9 mouse cellular contexts compared by ENCODE assay signal in the genomic region with DNA sequence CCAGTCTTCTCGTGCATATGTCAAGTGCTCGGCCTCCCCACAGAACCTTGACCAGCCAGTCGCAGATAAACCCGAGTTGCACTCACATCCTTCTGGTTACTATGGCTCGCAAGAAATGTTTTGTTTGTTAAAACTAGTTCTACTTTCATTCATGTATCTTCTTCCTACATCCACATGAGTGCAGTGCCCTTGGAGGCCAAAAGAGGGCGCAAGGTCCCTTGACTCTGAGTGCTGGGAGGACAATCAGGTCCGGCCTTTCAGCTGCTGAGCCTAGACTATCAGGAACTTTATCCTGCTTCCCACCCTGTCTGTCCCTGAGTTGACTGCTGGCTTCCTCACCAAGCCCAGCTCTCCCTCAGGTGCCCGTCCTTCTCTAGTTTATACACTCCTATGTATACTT. TPM values are rescaled to one million over a fixed set of nuclear protein-coding genes. Genes with fewer than 3 reads are reported as not detected.
A peak's percentile ranks its signal among the peaks of the same experiment; 100 is the strongest.
DNase-seq lines count a peak whose midpoint lies in the region; ATAC-seq and TF ChIP-seq lines count a peak whose summit lies in the region.
"Had no signal": no experiment of that assay in that cellular context is flagged by ENCODE, and none has a peak within 500 bp of the region (broad histone marks: within the 10 kb centered on the region; RNA-seq: fewer than 3 reads in every experiment).

No protein-coding gene starts in this region.

- peak; percentile 83 for TF ChIP-seq CTCF in layer of hippocampus, adult 2 months (conservative IDR thresholded peaks at IDR 0.05)

- H3K27ac ChIP-seq in layer of hippocampus, adult 2 months, result no peak overlapping the region

- peak; percentile 67 for ATAC-seq in erythroid progenitor cell, adult 5-6 weeks (replicated peaks; ENCODE audit: low FRiP score, poor library complexity, severe bottlenecking)

- DNase-seq in adrenal gland, adult (ENCODE audit: inconsistent age in 2 of 2, low spot score in 1 of 2), result peak; percentile 60 to 83
- no peak for DNase-seq in adrenal gland, adult 8-10 months
- peak in 1 of 2 experiments; percentile 60 for DNase-seq in layer of hippocampus, adult 2 months (ENCODE audit: low spot score in 2 of 2)
- DNase-seq in layer of hippocampus, postnatal 36 days, result no peak
- peak; percentile 65 for DNase-seq in T-cell, adult 2 months (ENCODE audit: low spot score)
- DNase-seq in natural killer cell, adult 2 months (ENCODE audit: low spot score in 2 of 2), result peak; percentile 53 to 68
- DNase-seq in yolk sac, embryonic 10.5 days (ENCODE audit: low spot score), result no peak

- H3K4me3 ChIP-seq in layer of hippocampus, adult 2 months, result no peak overlapping the region
- H3K4me3 ChIP-seq: megakaryocyte, embryonic 14.5 days had no signal

RNA-seq across cellular contexts. Expression of gene B3gnt3, which starts 6.3 kb away (rescaled TPM):
- total RNA-seq in adrenal gland, adult 8-10 months (2022), result 1 to 10 TPM; 3.0 to 5.1 (median 4.4) TPM
- under 1 TPM; 0.72 to 0.81 TPM for total RNA-seq in layer of hippocampus, adult 2 months (2021)
- under 1 TPM; 0.40 to 0.91 TPM for total RNA-seq in layer of hippocampus, postnatal 36 days (2021)
- 12.2 and 12.3 TPM in 2 replicates for total RNA-seq in erythroid progenitor cell, adult 5-6 weeks (2015; ENCODE audit: low replicate concordance)
- total RNA-seq in erythroid progenitor cell, adult 5-6 weeks (2017; ENCODE audit: low replicate concordance), result 10.9 and 14.4 TPM in 2 replicates

RNA-seq across cellular contexts. Expression of gene Fcho1, which starts 17.6 kb away (rescaled TPM):
- total RNA-seq in adrenal gland, adult 8-10 months (2022), result 1 to 10 TPM; 2.1 to 6.2 (median 3.7) TPM
- 100 to 1,000 TPM; 101 to 112 TPM for total RNA-seq in layer of hippocampus, adult 2 months (2021)
- total RNA-seq in layer of hippocampus, postnatal 36 days (2021), result 100 to 1,000 TPM; 103 to 114 TPM
- 152 and 165 TPM in 2 replicates for total RNA-seq in erythroid progenitor cell, adult 5-6 weeks (2015; ENCODE audit: low replicate concordance)
- total RNA-seq in erythroid progenitor cell, adult 5-6 weeks (2017; ENCODE audit: low replicate concordance), result 245 and 276 TPM in 2 replicates

RNA-seq across cellular contexts. Expression of gene Insl3, which starts 18.9 kb away (rescaled TPM):
- total RNA-seq in adrenal gland, adult 8-10 months (2022), result 10 to 100 TPM in 1 of 4 experiments, 1 to 10 TPM in 3; 3.9 to 12.3 (median 7.1) TPM
- 1 to 10 TPM in 1 of 2 experiments, not detected in 1; 2.1 TPM for total RNA-seq in layer of hippocampus, adult 2 months (2021)
- total RNA-seq in layer of hippocampus, postnatal 36 days (2021), result 1 to 10 TPM in 1 of 2 experiments, not detected in 1; 3.6 TPM
- total RNA-seq in erythroid progenitor cell, adult 5-6 weeks (2015; ENCODE audit: low replicate concordance), result 3.6 TPM in 1 of 2 replicates, not detected in the other
- total RNA-seq in erythroid progenitor cell, adult 5-6 weeks (2017; ENCODE audit: low replicate concordance), result not detected in 2 replicates

RNA-seq across cellular contexts. Expression of gene Jak3, which starts 31.8 kb away (rescaled TPM):
- total RNA-seq in adrenal gland, adult 8-10 months (2022), result 10 to 100 TPM; 10.7 to 21.8 (median 16.6) TPM
- 1 to 10 TPM; 5.3 TPM for total RNA-seq in layer of hippocampus, adult 2 months (2021)
- 1 to 10 TPM; 5.2 TPM for total RNA-seq in layer of hippocampus, postnatal 36 days (2021)
- 2.1 and 5.4 TPM in 2 replicates for total RNA-seq in erythroid progenitor cell, adult 5-6 weeks (2015; ENCODE audit: low replicate concordance)
- total RNA-seq in erythroid progenitor cell, adult 5-6 weeks (2017; ENCODE audit: low replicate concordance), result 0.68 and 0.90 TPM in 2 replicates

RNA-seq across cellular contexts. Expression of gene Unc13a, which starts 36.3 kb away (rescaled TPM):
- 10 to 100 TPM in 3 of 4 experiments, 1 to 10 TPM in 1; 9.8 to 11.8 (median 11.4) TPM for total RNA-seq in adrenal gland, adult 8-10 months (2022)
- total RNA-seq in layer of hippocampus, adult 2 months (2021), result 100 to 1,000 TPM; 263 to 264 TPM
- total RNA-seq in layer of hippocampus, postnatal 36 days (2021), result 100 to 1,000 TPM; 268 to 288 TPM
- total RNA-seq in erythroid progenitor cell, adult 5-6 weeks (2015; ENCODE audit: low replicate concordance), result not detected in 2 replicates
- total RNA-seq in erythroid progenitor cell, adult 5-6 weeks (2017; ENCODE audit: low replicate concordance), result not detected in 2 replicates

Comparison
In these comparisons a context has a peak if more than half of its experiments do, and no peak if none do; other contexts are left out.
1. DNase-seq: peak in adrenal gland, adult (2 of 2), T-cell, adult 2 months (single experiment) and natural killer cell, adult 2 months (2 of 2); none in adrenal gland, adult 8-10 months (single experiment), layer of hippocampus, postnatal 36 days (0 of 2) and yolk sac, embryonic 10.5 days (single experiment).
2. RNA of gene Fcho1, which starts 17.6 kb away (total RNA-seq): 152 to 276 TPM in erythroid progenitor cell, adult 5-6 weeks, 103 to 114 TPM in layer of hippocampus, postnatal 36 days and 101 to 112 TPM in layer of hippocampus, adult 2 months; 2.1 to 6.2 TPM in adrenal gland, adult 8-10 months; every median in the first group is over 10 times any median in the second.